ENCODE assay signal across 9 mouse cellular contexts in genomic region chr11:47658135-47658534, GRCm38 (mm10).
DNase-seq lines count a peak whose midpoint lies in the region; ATAC-seq and TF ChIP-seq lines count a peak whose summit lies in the region.
"Had no signal": no experiment of that assay in that cellular context is flagged by ENCODE, and none has a peak within 500 bp of the region (broad histone marks: within the 10 kb centered on the region; RNA-seq: fewer than 3 reads in every experiment).

No protein-coding gene starts in this region.

- 3% methylated on average over 1 of the region's 1 CpGs for WGBS in hindbrain, postnatal 0 days
- WGBS in hindbrain, embryonic 14.5 days: 0% methylated on average over 1 of the region's 1 CpGs

- no peak for ATAC-seq in hindbrain, postnatal 0 days
- ATAC-seq in hindbrain, embryonic 14.5 days (ENCODE audit: low FRiP score): no peak

- peak; percentile 69 for TF ChIP-seq CTCF in hindbrain, postnatal 0 days (IDR thresholded peaks at IDR 0.05; ENCODE audit: low read depth)

- H3K36me3 ChIP-seq in hindbrain, postnatal 0 days (ENCODE audit: insufficient read depth, low read length): no peaks in the 10 kb centered on the region
- no peaks in the 10 kb centered on the region for H3K36me3 ChIP-seq in hindbrain, embryonic 14.5 days (replicated peaks; ENCODE audit: control insufficient read depth, insufficient read depth)
- no peaks in the 10 kb centered on the region for H3K36me3 ChIP-seq in splenic B cell, adult 2 months (ENCODE audit: control insufficient read depth, insufficient read depth, low read length, poor library complexity, severe bottlenecking)
- H3K36me3 ChIP-seq: midbrain, embryonic 12.5 days had no signal

- H3K4me3 ChIP-seq in hindbrain, postnatal 0 days (ENCODE audit: low read length): no peak overlapping the region
- H3K4me3 ChIP-seq in hindbrain, embryonic 14.5 days (replicated peaks; ENCODE audit: low read length): no peak overlapping the region
- H3K4me3 ChIP-seq: midbrain, embryonic 12.5 days had no signal

- no peaks in the 10 kb centered on the region for H3K4me1 ChIP-seq in hindbrain, postnatal 0 days (ENCODE audit: insufficient read depth, low read length)
- H3K4me1 ChIP-seq in hindbrain, embryonic 14.5 days (replicated peaks; ENCODE audit: control insufficient read depth, insufficient read depth, low read length): no peaks in the 10 kb centered on the region
- H3K4me1 ChIP-seq: midbrain, embryonic 12.5 days had no signal

- no peak overlapping the region for H3K9ac ChIP-seq in hindbrain, postnatal 0 days (replicated peaks; ENCODE audit: low read length)
- no peak overlapping the region for H3K9ac ChIP-seq in hindbrain, embryonic 14.5 days
- H3K9ac ChIP-seq: midbrain, embryonic 12.5 days had no signal

- DNase-seq in hindbrain, postnatal 0 days (ENCODE audit: low spot score): peak; percentile 54
- DNase-seq in hindbrain, embryonic 14.5 days (ENCODE audit: low spot score): no peak
- DNase-seq in urinary bladder, postnatal 36 days (ENCODE audit: low spot score in 2 of 2): peak; percentile 5 to 14
- DNase-seq in urinary bladder, adult 2 months (ENCODE audit: low spot score): no peak
- peak; percentile 16 for DNase-seq in c-Kit-positive CD71-negative TER-119-negative erythroid progenitor cells, embryonic 14.5 days (ENCODE audit: low read depth)
- peak; percentile 52 to 74 for DNase-seq in kidney, postnatal 25 days
- peak; percentile 10 for DNase-seq in splenic B cell, adult 2 months (ENCODE audit: low read depth, low spot score)
- no peak for DNase-seq in gastrocnemius, postnatal 36 days

- no peak overlapping the region for H3K4me2 ChIP-seq in hindbrain, postnatal 0 days (ENCODE audit: low read depth, low read length)
- H3K4me2 ChIP-seq in hindbrain, embryonic 14.5 days (replicated peaks): no peak overlapping the region
- H3K4me2 ChIP-seq: midbrain, embryonic 12.5 days had no signal

- H3K27ac ChIP-seq in hindbrain, postnatal 0 days: no peak overlapping the region
- H3K27ac ChIP-seq in hindbrain, embryonic 14.5 days: no peak overlapping the region
- H3K27ac ChIP-seq: midbrain, embryonic 12.5 days had no signal

- no peaks in the 10 kb centered on the region for H3K9me3 ChIP-seq in hindbrain, postnatal 0 days (ENCODE audit: low read length)
- H3K9me3 ChIP-seq in hindbrain, embryonic 14.5 days (ENCODE audit: control insufficient read depth, low read length): no peaks in the 10 kb centered on the region
- H3K9me3 ChIP-seq: midbrain, embryonic 12.5 days had no signal

- intact Hi-C loops in gastrocnemius, postnatal 36 days (cut with DNase I): no loop called here

- no peaks in the 10 kb centered on the region for H3K27me3 ChIP-seq in hindbrain, postnatal 0 days (ENCODE audit: insufficient read depth, low read length)
- H3K27me3 ChIP-seq in hindbrain, embryonic 14.5 days (ENCODE audit: control insufficient read depth, insufficient read depth, low read length): no peaks in the 10 kb centered on the region
- H3K27me3 ChIP-seq in splenic B cell, adult 2 months (ENCODE audit: control insufficient read depth, insufficient read depth, low read length, poor library complexity, severe bottlenecking): no peaks in the 10 kb centered on the region
- H3K27me3 ChIP-seq: midbrain, embryonic 12.5 days had no signal

Comparison
In these comparisons a context has a peak if more than half of its experiments do, and no peak if none do; other contexts are left out.
1. DNase-seq: peak in hindbrain, postnatal 0 days (single experiment), urinary bladder, postnatal 36 days (2 of 2), c-Kit-positive CD71-negative TER-119-negative erythroid progenitor cells, embryonic 14.5 days (single experiment), kidney, postnatal 25 days (2 of 2) and splenic B cell, adult 2 months (single experiment); none in hindbrain, embryonic 14.5 days (single experiment), urinary bladder, adult 2 months (single experiment) and gastrocnemius, postnatal 36 days (0 of 2).